Mouse (Mus musculus): ENCODE measurements around the gene Supt6. TPM values are rescaled to one million over a fixed set of nuclear protein-coding genes. Genes with fewer than 3 reads are reported as not detected.
"Not testable (repeated sequence)": the region's sequence is repeated elsewhere in the genome, so short reads cannot be mapped to it uniquely, and the experiment has no call there.

Supt6 gene
- total RNA-seq, 2 experiments from 2014 or later = 21.3 to 22.2 TPM

- ATAC-seq (replicated peaks; ENCODE audit: low FRiP score, poor library complexity, severe bottlenecking) = not testable (repeated sequence)
Observed at GRCm38 (mm10) chr11:78184702-78185101, 61.1 kb downstream of the Supt6 start.

- ATAC-seq (replicated peaks; ENCODE audit: low FRiP score, poor library complexity, severe bottlenecking) = no peak
Observed at GRCm38 (mm10) chr11:78183884-78184514, 61.8 kb downstream of the Supt6 start.

GRCm38 (mm10) chr11:78182961-78183844, 62.6 kb downstream of the Supt6 start, which contains the start of gene Rpl23a:
Rpl23a (minus strand) TSS chr11:78183584.
- ATAC-seq (replicated peaks; ENCODE audit: low FRiP score, poor library complexity, severe bottlenecking) = peak; percentile 87

GRCm38 (mm10) chr11:78182450-78182849, 63.3 kb downstream of the Supt6 start:
- no peak for ATAC-seq (replicated peaks; ENCODE audit: low FRiP score, poor library complexity, severe bottlenecking)

- ATAC-seq (replicated peaks; ENCODE audit: low FRiP score, poor library complexity, severe bottlenecking) = no peak
Observed at GRCm38 (mm10) chr11:78181830-78182357, 63.9 kb downstream of the Supt6 start.

DNA sequence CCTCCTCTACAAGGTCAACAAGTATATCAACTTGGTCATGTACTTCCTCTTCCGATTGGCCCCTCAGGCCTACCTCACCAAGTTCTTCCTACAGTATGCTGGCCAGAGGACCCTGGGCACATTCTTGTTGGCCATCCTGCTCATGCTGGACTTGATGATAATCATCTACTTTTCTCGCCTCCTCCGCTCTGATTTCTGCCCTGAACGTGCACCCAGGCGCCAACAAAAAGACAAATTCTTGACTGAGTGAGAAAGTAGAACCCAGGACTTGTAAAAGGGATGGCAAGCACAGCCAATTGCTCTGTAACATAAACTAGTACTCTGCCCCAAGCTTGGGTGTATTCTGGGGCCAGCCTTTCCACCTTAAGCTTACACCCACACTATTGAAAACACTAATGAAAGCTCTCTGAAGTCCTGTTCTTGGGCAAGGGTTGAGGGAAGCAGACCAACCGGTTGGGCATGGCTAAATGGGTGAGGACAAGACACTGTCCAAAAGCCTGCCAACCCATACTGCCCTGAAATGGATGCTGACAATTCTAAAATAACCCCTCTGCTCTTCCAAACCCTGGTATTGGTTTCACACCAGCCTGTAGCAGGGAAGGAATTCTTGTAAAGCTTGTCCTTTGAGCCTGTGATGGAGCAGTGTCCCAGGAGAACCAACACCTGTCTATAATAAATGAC, 65.6 kb downstream of the Supt6 start:
- no peak for ATAC-seq (replicated peaks; ENCODE audit: low FRiP score, poor library complexity, severe bottlenecking)

DNA sequence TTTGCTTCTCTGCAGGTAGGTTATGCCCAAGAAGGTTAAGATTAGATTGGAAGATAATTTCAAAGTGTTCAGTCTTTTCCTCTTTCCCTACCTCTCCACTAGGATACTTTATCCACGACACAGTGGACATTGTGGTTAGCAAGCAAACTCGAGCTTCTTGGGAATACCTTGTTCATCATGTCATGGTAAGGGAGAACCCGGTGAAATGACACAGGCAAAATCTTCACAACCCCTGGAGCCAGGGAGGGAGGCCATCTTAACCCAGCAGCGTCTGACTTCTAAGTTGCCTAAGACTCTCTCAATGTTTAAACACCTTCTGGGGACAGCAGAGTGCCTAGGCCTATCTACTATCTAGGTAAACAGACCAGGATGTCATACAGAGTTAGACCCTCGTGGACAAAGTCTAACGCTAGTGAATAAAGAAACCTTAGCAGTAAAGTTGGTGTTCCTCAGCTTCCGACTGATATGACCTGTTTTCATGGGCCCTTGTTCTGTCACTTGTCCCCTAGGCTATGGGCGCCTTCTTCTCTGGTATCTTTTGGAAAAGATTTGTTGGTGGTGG, 66.3 kb downstream of the Supt6 start:
- ATAC-seq (replicated peaks; ENCODE audit: low FRiP score, poor library complexity, severe bottlenecking) = no peak

DNA sequence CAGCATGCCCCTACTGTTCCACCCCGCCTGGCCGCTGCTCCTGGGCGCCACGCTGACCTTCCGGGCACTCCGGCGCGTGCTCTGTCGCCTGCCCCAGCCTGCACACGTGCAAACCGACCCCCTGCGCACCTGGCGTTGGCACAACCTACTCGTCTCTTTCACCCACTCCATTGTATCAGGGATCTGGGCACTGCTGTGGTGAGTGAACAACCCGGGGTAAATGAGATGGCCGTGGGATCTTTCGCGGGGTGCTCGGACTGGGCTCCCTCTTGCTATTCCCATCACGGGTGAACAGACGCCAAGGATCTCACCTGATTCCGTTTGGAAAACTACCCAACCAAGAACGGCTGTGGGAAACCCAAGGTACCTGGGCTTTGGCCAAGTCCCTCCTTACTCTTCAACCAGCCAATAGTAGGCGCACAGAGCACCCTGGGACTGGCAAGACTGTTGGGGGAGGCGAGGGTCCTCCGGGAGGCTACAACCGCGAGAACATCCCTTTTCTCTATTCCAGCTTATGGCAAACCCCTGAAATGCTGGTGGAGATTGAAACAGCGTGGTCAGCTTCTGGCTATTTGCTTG, 66.8 kb downstream of the Supt6 start:
- no peak for ATAC-seq (replicated peaks; ENCODE audit: low FRiP score, poor library complexity, severe bottlenecking)

DNA sequence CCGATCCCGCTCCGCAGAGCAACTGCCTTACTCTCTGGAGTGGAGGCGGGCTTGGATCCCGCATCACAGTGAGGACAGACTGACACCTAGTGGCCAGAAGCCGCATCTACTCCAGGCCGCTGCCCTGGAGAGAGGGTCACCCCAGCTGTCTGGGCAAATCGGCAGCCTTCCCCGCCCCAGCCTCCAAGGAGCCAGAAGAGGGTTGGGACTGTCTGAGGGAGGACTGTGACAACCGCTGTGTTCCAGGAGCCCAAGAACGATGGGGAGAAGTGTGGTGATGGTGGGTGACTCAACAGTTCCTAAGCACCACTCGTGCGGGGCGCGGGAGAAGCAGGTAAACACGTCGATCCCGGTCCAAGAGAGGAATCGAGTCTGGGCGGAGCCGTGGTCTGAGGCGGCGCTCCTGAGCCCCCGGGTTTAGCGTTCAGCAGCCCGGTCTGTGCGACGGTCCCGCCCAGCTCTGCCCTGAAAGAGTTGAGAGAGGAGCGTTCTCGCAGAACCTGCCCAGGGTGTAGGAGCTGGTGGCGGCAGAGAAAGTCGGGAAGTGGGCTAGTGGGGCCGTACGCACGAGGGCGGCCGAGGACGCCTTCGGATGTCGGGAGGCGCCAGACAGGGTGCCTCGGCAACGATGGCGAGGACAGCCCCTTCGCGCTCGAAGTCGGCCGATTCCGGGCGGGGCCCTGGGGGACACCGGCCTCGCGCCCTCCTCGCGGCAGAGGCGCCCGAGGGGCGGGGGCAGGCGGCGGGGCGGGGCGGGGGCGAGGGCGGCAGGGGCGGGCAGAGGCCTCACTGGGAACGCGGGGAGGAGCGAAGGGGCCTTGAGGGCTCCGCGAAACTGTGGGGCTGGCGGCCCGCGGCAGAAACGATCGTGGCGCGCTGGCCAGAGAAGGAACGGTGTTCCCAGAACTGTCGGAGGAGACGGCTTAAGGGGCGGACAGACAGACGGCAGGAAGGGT, 67.6 kb downstream of the Supt6 start:
- peak; percentile 65 for ATAC-seq (replicated peaks; ENCODE audit: low FRiP score, poor library complexity, severe bottlenecking)

DNA sequence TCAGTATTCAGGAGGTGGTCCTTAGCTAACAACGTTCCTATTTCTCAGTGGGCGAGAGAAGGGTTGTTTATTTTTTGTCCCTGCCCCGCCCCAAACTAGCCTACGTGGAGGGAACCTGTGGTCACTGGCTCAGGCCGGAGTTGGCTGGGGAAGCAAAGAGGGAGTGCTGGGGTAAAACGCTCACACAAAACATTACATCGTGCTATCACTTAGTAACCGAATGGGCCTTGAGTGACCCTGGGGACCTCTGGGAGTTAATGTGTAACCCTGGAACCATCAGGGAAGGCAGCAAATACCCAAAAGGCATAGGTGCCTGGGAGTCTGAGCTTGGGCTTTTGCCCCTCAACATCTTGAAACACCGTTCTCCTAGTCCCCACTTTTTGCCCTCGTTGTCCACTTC, 68.3 kb downstream of the Supt6 start:
- peak; percentile 41 for ATAC-seq (replicated peaks; ENCODE audit: low FRiP score, poor library complexity, severe bottlenecking)

GRCm38 (mm10) chr11:78176905-78177331, 68.9 kb downstream of the Supt6 start:
- peak; percentile 7; the same call in 1 of the 2 replicates for ATAC-seq (replicated peaks; ENCODE audit: low FRiP score, poor library complexity, severe bottlenecking)

DNA sequence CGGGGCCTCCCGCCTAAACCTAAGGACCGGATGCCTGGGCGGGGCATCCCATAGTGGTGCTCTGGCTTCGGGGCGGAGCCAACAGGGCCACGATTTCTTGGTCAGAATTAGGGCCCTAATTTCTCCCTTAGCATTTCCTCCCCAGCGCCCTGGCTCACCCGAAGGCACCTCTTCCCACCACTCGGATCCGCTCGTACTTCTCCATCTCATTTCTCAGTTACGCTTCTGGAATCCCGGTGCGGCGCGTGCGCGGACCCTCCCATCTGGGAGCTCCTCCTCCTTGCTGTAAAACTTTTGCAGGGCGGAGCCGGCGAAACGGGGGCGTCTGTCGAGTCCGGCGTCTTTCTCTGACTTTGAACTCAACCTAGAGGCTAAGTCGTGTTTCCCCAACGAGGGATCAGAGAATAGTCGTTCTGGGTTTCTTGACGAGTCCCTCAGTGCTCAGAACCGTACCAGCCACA, 69.4 kb downstream of the Supt6 start, which contains the start of the genes Nek8 and Tlcd1:
Gene Nek8 (minus strand): TSS at position 274 of the 461 bp plus-strand sequence.
Gene Tlcd1 (plus strand): TSS at position 310 of the 461 bp plus-strand sequence.
- ATAC-seq (replicated peaks; ENCODE audit: low FRiP score, poor library complexity, severe bottlenecking) = peak; percentile 64

GRCm38 (mm10) chr11:78175771-78176401, 69.9 kb downstream of the Supt6 start:
- peak; percentile 62 for ATAC-seq (replicated peaks; ENCODE audit: low FRiP score, poor library complexity, severe bottlenecking)

GRCm38 (mm10) chr11:78174506-78174905, 71.3 kb downstream of the Supt6 start:
- no peak for ATAC-seq (replicated peaks; ENCODE audit: low FRiP score, poor library complexity, severe bottlenecking)

GRCm38 (mm10) chr11:78172748-78173383, 72.9 kb downstream of the Supt6 start:
- ATAC-seq (replicated peaks; ENCODE audit: low FRiP score, poor library complexity, severe bottlenecking) = no peak

DNA sequence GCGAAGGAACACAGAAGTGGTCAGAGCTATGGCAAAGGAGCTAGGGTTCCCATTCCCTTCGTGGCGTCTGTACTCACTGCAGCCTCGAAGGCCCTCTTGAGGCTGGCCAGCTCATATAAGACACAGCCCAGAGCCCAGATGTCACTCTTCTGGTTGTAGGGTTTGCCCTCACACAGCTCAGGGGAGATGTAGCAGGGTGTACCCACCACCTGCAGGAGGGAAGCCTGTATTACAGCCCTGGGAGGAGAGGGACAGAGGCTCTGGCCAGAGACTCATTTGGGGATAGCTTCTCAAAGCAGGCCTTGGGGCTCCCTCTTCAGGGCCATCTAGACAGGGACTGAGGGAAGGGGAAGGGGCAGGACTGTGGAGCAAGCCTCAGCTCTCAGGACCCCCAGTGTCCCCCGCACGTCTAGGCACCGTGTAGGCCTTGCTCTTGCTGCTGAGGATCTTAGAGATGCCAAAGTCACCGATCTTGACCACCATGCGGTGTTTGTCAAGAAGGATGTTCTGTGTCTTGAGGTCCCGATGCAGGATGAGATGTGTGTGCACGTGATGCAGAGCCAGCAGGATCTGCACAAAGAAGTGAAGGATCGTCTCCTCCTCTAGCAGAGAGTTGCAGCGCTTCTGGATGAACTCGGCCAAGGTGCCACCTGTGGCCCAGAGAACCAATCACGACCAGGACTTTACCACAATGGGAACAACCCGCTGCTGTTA, 73.6 kb downstream of the Supt6 start:
- ATAC-seq (replicated peaks; ENCODE audit: low FRiP score, poor library complexity, severe bottlenecking) = no peak

GRCm38 (mm10) chr11:78171328-78171727, 74.5 kb downstream of the Supt6 start:
- no peak for ATAC-seq (replicated peaks; ENCODE audit: low FRiP score, poor library complexity, severe bottlenecking)

Data from erythroid progenitor cell, adult 5-6 weeks (primary cell).